Mouse (Mus musculus): ENCODE data around the gene Mettl2.
"Not testable (repeated sequence)": the region's sequence is repeated elsewhere in the genome, so short reads cannot be mapped to it uniquely, and the experiment has no call there.

The Mettl2 gene

GRCm38 (mm10) chr11:105125735-105126519, at the start of gene Mettl2:
Gene Mettl2 (plus strand): TSS chr11:105126425.
- peak; percentile 88 for DNase-seq (ENCODE audit: low spot score)

GRCm38 (mm10) chr11:105112448-105112847, 13.8 kb upstream of the Mettl2 start:
- DNase-seq (ENCODE audit: low spot score) = not testable (repeated sequence)

- no peak for DNase-seq (ENCODE audit: low spot score)
Observed at GRCm38 (mm10) chr11:105117814-105118213, 8.4 kb upstream of the Mettl2 start.

DNA sequence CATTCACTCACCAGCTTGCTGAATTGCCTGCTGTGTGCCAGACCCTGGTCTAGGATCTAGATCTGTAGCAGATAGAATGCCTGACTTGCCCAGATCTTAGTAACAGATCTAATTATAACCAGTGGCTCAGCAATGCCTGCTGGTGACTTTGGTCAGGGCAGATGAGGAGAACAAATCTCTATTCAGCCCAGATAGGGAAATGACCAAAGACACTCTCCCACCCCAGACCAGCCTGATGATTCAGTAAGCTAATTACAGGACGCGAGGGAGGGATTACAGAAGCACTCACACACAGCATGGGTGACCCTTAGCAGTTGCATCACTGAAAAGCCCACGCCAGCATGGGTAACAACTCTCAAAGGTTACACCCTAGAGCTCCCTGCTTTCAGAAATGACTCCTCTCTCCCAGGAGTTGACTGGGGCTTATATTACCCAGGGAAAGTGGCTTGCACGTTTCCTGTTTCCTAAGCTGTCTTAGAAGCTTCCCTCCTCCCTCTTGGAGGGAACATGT, 5.6 kb upstream of the Mettl2 start:
- DNase-seq (ENCODE audit: low spot score) = no peak

DNA sequence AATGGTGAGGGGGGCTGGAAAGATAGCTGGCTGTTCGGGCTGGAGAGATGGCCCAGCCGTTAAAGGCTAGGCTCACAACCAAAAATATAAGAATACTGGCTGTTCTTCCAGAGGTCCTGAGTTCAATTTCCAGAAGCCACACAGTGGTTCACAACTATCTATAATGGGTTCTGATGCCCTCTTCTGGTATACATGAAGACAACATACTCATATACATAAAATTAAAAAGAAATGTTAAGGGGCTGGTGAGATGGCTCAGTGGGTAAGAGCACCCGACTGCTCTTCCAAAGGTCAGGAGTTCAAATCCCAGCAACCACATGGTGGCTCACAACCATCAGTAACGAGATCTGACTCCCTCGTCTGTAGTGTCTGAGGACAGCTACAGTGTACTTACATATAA, 4.4 kb upstream of the Mettl2 start:
- not testable (repeated sequence) for DNase-seq (ENCODE audit: low spot score)

- DNase-seq (ENCODE audit: low spot score) = peak; percentile 42
Observed at GRCm38 (mm10) chr11:105123986-105124385, 2.2 kb upstream of the Mettl2 start.

DNA sequence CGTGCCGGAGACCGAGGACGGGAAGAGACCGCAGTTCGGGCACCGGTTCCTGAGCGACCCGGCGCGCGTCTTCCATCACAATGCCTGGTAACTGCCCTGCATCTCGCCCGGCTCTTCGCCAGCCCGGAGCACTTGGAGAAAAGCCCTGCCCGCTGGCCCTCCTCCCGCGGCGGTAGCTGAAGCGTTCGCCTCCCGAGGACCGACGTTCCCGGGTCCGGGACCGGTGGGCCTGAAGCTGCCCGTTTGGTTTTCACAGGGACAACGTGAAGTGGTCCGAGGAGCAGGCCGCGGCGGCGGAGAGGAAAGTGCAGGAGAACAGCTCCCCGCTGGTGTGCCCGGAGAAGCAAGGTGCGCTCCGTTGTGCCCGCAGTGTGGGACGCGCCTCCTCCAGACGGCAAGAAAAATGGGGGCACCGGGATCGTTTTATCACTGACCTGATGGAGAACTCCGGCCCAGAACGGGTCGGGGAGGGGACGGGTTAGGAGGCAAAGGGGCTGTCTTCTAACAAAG, 350 bp downstream of the Mettl2 start:
- DNase-seq (ENCODE audit: low spot score) = no peak

DNA sequence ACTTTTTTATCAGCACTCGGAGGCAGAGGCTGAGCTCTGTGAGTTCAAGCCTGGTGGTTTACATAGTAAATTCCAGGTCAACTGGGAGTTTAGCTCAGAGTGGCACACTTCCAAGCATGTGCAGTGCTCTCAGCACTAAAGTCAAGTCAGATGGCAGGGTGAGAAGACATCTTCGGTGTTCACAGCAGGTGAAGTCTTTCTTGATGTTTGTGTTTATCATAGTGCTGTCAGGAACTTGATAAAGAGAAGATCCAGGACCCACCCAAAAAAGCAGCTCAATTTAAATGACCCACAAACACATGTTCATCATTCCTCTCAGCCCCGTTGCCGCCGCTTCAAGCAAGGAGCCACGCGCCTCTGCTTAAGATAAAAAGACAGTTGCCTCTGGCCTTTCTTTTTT, 9.5 kb downstream of the Mettl2 start:
- no peak for DNase-seq (ENCODE audit: low spot score)

DNA sequence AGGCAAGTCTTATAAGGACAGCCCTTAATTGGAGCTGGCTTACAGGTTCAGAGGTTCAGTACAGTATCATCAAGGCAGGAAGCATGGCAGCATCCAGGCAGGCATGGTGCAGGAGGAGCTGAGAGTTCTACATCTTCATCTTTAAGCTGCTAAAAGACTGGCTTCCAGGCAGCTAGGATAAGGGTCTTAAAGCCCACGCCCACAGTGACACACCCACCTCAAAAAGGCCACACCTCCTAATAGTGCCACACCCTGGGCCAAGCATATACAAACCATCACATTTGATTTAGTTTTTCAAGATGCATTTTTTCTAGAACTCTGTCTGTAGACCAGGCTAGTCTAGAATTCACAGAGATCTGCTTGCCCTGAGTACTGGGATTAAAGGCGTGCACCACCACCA, 11.0 kb downstream of the Mettl2 start:
- DNase-seq (ENCODE audit: low spot score) = not testable (repeated sequence)

DNA sequence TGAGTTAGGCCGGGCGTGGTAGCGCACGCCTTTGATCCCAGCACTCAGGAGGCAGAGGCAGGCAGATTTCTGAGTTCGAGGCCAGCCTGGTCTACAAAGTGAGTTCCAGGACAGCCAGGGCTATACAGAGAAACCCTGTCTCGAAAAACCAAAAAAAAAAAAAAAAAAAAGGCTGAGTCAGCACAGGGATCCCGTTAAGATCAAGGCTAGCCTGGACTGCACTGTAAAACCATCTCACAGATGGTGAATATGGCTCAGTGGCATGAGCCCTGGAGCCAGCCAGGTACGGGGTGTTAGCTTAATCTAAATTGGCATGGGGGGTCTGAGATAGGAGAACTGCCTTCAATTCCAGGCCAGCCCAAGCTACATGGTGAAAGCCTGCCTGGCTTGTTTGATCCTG, 14.3 kb downstream of the Mettl2 start:
- not testable (repeated sequence) for DNase-seq (ENCODE audit: low spot score)

DNA sequence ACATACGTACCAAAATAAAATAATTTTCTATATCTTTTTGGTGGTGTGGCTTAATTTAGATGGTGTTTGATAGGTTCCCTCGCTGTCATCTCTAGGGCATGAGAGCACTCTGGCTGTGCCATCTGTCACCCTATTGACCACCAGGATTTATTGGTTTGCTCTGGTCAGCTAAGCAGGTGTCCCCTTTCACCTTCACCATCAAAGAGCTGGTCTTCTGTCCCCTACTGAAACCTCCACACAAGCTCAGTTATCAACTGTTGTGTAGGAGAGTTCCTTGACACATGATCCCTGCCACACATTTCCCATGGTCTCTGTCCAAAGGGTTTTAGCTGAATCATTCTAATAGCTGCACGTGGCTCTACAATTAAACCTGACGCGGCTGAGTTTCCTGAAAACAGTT, 14.9 kb downstream of the Mettl2 start:
- DNase-seq (ENCODE audit: low spot score) = no peak

GRCm38 (mm10) chr11:105143564-105143963, 17.3 kb downstream of the Mettl2 start:
- no peak for DNase-seq (ENCODE audit: low spot score)

DNA sequence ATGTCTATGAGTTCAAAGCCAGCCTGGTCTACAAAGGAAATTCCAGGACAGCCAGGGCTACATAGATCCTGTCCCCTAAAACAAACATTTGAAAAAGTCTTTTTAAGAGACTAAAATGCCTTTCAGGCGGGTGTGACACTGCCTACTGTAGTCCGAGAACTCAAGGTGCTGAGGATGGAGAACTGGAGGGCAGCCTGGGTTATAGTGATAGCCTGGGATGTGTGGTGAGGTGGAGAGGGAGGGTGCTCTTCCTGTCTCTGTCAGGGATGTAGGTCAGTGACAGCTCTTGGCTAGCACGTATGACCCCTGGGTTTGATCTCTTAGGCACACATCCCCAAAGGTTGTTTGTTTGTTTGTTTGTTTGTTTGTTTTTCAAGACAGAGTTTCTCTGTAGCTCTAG, 17.9 kb downstream of the Mettl2 start:
- no peak for DNase-seq (ENCODE audit: low spot score)

DNA sequence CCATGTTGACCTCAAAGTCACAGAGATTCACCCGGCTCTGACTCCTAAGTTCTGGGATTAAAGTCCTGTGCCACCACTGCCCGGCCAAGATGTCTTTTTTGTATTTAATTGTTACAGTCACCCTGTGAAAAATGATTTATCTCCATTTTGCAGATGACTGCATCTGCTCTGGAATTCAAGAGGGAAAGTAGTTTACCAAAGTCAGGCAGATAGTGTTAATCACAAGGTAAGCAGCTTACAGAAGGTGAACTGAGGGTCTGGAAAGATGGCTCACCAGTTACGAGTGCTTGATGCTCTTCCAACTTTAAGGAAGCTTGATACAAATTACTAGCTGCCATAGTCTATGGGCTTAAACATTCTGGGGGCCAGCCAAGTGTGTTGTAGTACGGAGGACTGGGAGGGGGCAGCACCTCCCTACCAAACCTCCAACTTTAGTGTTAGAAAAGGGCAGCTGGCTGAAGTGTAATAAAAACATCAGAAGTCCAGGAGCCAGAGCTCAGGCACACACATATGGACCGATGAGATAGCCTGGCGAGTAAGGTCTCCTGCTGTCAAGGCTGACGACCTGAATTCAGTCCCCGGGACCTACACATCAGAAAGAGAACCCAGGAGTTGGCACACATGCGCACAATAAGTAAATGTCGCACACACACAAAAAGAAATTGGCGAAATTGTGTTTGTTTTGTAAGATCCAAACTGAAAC, 18.4 kb downstream of the Mettl2 start:
- DNase-seq (ENCODE audit: low spot score) = no peak

DNA sequence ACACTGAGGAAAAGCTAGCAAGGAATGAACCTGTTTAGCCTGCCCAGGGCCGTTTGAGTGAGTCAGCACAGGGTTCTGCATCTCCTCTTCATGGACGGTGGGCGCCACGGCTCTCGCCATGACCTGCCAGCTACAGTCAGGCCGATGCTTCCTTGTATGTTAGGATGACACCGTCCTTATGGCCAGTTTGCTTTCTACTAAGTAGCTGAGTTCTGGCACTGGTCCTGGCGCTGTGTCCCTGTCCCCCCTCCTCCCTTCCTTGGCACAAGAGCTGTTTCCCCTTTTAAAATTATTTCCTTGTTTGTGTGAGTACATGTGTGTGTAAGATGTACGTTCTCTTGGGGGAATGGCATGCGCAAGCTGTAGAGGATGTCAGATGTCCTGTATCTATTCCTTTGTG, 19.0 kb downstream of the Mettl2 start:
- DNase-seq (ENCODE audit: low spot score) = no peak

- DNase-seq (ENCODE audit: low spot score) = no peak
Observed at GRCm38 (mm10) chr11:105146593-105146992, 20.4 kb downstream of the Mettl2 start, which contains the start of gene Gm10842. Gene Gm10842 (plus strand): TSS chr11:105146893.

DNA sequence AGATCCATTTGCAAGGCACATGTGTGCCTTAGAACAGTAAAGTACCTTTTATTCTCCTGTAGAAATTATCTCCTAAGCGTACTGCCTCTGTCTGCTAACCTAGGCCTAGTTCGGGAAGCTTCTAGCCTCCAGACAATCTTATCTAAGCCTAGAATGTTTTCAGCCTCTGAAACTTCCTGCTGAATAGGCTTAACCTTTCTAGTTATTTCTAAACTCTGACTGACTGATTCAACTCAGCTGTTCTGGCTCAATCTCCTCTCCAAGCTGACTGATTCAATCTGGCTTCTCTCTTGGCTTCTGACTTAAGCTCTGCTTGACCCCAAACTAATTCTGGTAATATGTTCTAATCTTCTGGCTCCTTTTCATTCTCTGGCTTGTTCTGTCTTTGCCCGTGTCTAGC, 23.1 kb downstream of the Mettl2 start:
- DNase-seq (ENCODE audit: low spot score) = no peak

GRCm38 (mm10) chr11:105149766-105150165, 23.5 kb downstream of the Mettl2 start:
- no peak for DNase-seq (ENCODE audit: low spot score)

- no peak for DNase-seq (ENCODE audit: low spot score)
Observed at GRCm38 (mm10) chr11:105150691-105151090, 24.5 kb downstream of the Mettl2 start.

DNA sequence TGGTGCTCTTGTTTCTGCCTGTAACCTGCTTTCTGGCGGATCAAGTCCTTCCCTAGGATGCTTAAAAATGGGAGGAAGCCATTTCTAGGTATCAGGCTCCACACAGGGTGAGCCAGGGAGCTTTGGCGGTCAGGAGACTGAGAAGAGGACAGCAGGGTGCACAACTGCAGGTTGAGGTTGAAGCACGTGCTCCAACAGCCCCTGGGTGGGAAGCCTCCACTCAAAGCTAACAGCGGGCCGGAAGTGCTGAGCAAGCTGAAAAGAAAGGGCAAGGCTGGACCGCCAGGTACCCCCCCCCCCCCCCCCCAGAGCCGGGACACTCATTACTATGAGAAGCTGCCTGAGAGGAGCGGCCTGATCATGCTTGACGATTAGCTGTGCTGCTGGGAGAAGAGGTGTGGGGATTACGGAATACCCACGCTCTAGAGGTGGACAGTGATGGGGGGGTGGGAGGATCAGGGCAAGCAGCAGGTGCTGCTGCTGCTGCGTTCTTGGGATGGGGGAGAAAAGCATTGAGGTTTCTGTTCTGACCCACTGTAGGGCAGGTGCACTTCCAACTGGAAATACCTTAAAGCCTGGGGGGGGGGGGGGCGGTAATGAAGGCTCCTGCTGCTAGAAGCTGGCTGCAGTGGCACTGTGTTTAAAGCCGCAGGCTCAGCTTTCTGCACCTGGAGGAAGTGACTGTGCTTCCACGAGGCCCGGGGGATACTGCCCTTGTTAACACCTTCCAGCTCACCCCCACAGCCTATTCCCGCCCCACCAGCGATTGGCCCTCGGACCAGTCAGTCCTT, 25.2 kb downstream of the Mettl2 start:
- DNase-seq (ENCODE audit: low spot score) = no peak

GRCm38 (mm10) chr11:105152017-105152300, 25.7 kb downstream of the Mettl2 start:
- no peak for DNase-seq (ENCODE audit: low spot score)

DNA sequence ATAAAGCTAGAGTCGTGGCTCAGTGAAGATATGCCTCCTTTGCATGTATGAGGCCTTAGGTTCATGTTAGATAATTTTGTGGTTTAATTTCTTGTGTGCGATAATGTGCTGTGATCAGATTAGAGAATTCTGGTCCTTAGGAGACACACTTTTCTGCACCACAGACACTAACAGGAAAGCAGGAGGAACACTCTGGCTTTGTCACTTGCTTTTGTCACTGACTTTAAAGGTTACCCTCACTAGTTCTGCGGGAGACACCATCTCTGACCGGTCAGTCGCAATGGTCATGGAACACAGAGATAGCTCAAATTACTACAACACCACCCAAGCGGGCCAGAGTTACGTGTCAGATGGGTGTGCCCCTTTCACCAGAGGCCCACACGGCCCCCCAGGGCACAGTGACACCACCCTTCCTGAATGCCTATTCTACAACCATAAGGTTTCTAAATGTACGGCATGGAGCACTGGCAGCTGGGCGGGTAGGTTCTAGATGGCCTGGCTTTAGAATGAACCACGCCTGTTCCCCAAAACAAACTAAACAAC, 26.2 kb downstream of the Mettl2 start:
- no peak for DNase-seq (ENCODE audit: low spot score)
